Mouse (Mus musculus): ENCODE data around the gene Timp4.

DNA sequence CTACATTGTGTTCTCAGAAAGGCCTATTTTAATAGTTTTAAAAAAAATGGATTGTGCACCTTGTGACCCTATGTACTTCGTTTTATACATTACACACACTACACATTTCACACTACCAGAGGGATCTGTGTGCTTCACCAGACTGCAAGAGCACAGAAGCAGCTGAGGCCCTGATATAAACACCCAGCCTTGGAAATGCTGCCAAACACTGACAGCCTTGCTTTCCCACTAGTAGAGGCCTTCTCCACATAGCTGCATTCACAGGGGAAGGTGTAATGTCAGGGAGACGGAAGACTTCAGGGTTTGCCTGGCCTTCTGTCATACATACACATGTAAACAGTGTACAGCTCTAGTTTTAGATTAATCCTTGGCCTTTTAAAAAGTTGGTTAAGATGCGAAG, 3.2 kb upstream of the Timp4 start:
- no peak for TF ChIP-seq POLR2A (IDR thresholded peaks at IDR 0.05; ENCODE audit: insufficient read depth, low read length)
- no peak for TF ChIP-seq CTCF (IDR thresholded peaks at IDR 0.05; ENCODE audit: low read depth, low read length)
- no peak for TF ChIP-seq EP300 (IDR thresholded peaks at IDR 0.05; ENCODE audit: insufficient read depth, low read depth, low read length)

Measured in ES-Bruce4 (cell line).